Mouse (Mus musculus): ENCODE results near the gene H13.

The H13 gene

GRCm38 (mm10) chr2:152734501-152734900 is 65.2 kb downstream of the H13 start:
- no peak for DNase-seq (ENCODE audit: low spot score)

- DNase-seq (ENCODE audit: low spot score): peak; percentile 94
Observed at GRCm38 (mm10) chr2:152734984-152735383, 65.7 kb downstream of the H13 start.

- DNase-seq (ENCODE audit: low spot score): peak; percentile 92
Observed at GRCm38 (mm10) chr2:152736090-152736601, 66.9 kb downstream of the H13 start, which contains the start of gene Id1. Gene Id1, plus strand, starts transcription at chr2:152736251.

GRCm38 (mm10) chr2:152736748-152737147 is 67.5 kb downstream of the H13 start:
- peak; percentile 82 for DNase-seq (ENCODE audit: low spot score)

GRCm38 (mm10) chr2:152737306-152738221 is 68.3 kb downstream of the H13 start:
- peak; percentile 78 for DNase-seq (ENCODE audit: low spot score)

GRCm38 (mm10) chr2:152738341-152738740 is 69.1 kb downstream of the H13 start:
- DNase-seq (ENCODE audit: low spot score): no peak

GRCm38 (mm10) chr2:152739031-152739841 is 70.0 kb downstream of the H13 start:
- DNase-seq (ENCODE audit: low spot score): peak; percentile 70

- DNase-seq (ENCODE audit: low spot score): peak; percentile 53
Observed at GRCm38 (mm10) chr2:152739842-152740260, 70.6 kb downstream of the H13 start.

GRCm38 (mm10) chr2:152740490-152740889 is 71.2 kb downstream of the H13 start:
- DNase-seq (ENCODE audit: low spot score): peak; percentile 21

GRCm38 (mm10) chr2:152741153-152742041 is 72.1 kb downstream of the H13 start:
- DNase-seq (ENCODE audit: low spot score): peak; percentile 93

GRCm38 (mm10) chr2:152742435-152742834 is 73.2 kb downstream of the H13 start:
- peak; percentile 86 for DNase-seq (ENCODE audit: low spot score)

- DNase-seq (ENCODE audit: low spot score): peak; percentile 23
Observed at GRCm38 (mm10) chr2:152753944-152754711, 84.9 kb downstream of the H13 start, which contains the start of gene Cox4i2. Gene Cox4i2, plus strand, starts transcription at chr2:152754173.

- no peak for DNase-seq (ENCODE audit: low spot score)
Observed at GRCm38 (mm10) chr2:152756474-152757393, 87.5 kb downstream of the H13 start.

- no peak for DNase-seq (ENCODE audit: low spot score)
Observed at GRCm38 (mm10) chr2:152757478-152757877, 88.2 kb downstream of the H13 start.

Measured in MN1 (cell line).